Mouse (Mus musculus) midbrain, embryonic 11.5 days (tissue): ENCODE results near the gene Gpr182. TPM values are rescaled to one million over a fixed set of nuclear protein-coding genes. Genes with fewer than 3 reads are reported as not detected.
A peak's percentile ranks its signal among the peaks of the same experiment; 100 is the strongest.

Experiments
- ATAC-seq: fragments of 200-750 bp; cut with Nextera tagmentation; 2 replicates; pipeline ENCODE4 v1.8.0; 2017; ENCODE audit warnings: moderate TSS enrichment, moderate library complexity; ENCODE audit not compliant: low FRiP score
- DNase-seq: peaks from one replicate; pipeline ENCODE4 v3.0.0; 2015; ENCODE audit warnings: low spot score; ENCODE audit errors: missing footprints
- H3K27ac ChIP-seq: fragments of 300-500 bp; sonication (generic); 2 replicates; pipeline ENCODE4 v1.5.1; 2014; ENCODE audit warnings: low read depth, low read length
- H3K27me3 ChIP-seq: fragments of 300-500 bp; sonication (generic); 2 replicates; pipeline ENCODE4 v1.6.1; 2014; ENCODE audit warnings: mild to moderate bottlenecking, low read length, moderate library complexity, mixed read lengths; ENCODE audit not compliant: control insufficient read depth, insufficient read depth
- H3K36me3 ChIP-seq: fragments of 300-500 bp; sonication (generic); 2 replicates; pipeline ENCODE4 v1.6.1; 2014; ENCODE audit warnings: mild to moderate bottlenecking, low read length, moderate library complexity, mixed read lengths; ENCODE audit not compliant: control insufficient read depth, insufficient read depth
- H3K4me1 ChIP-seq: fragments of 300-500 bp; sonication (generic); 2 replicates; pipeline ENCODE4 v1.6.1; 2014; ENCODE audit warnings: low read length; ENCODE audit not compliant: control insufficient read depth, insufficient read depth
- H3K4me2 ChIP-seq: fragments of 300-500 bp; sonication (generic); 2 replicates; pipeline ENCODE4 v1.6.1; 2014; ENCODE audit warnings: mild to moderate bottlenecking, moderate library complexity
- H3K4me3 ChIP-seq: fragments of 300-500 bp; sonication (generic); 2 replicates; pipeline ENCODE4 v1.5.1; 2014; ENCODE audit warnings: low read depth, low read length
- H3K9ac ChIP-seq: fragments of 300-500 bp; sonication (generic); 2 replicates; pipeline ENCODE4 v1.6.1; 2014; ENCODE audit warnings: low read length
- H3K9me3 ChIP-seq: fragments of 300-500 bp; sonication (generic); 2 replicates; pipeline ENCODE4 v1.6.1; 2016; ENCODE audit warnings: low read length; ENCODE audit not compliant: control insufficient read depth
- WGBS: fragments of 180-500 bp; shearing (Covaris S2); extraction: QIAGEN DNeasy Blood & Tissue Kit; methylation state at CpG from one replicate; pipeline ENCODE4 v1.1.7; 2014; 5-methylcytosine and 5-hydroxymethylcytosine counted together
- polyA plus RNA-seq: library from polyadenylated mRNA; unstranded; fragments of >200 nt; fragmentation: Nextera tagmentation; extraction: Ambion mirVana; gene quantifications from 2 replicates; pipeline ENCODE4 v1.2.1, GENCODE M21; 2014

Gpr182 gene
- polyA plus RNA-seq, 1 experiment from 2014 or later = 0.30 TPM

DNA sequence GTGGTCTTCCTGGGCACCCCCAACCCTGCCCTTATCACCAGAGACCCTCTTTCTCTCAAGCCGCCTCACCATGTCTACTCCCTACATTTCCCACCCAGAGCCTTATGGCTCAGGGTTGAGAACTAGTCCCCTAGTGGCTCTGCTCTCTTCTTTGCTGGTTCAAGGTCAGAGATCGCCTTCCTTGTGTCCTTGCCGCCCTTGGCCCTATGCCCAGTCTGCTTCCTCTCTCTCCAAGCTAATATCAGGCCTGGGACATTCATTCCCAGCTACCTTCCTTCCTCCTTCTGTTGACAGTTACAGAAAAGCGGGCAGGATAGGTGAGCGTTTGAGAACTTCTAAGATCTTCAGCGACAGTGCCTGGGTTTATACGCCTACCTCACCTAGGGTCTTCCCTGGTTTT, 43.8 kb downstream of the Gpr182 start:
- Histone ChIP-seq H3K36me3 (no peaks in the 10 kb centered on the region), H3K4me3 (no peak overlapping the region), H3K4me2 (no peak overlapping the region), H3K27ac (no peak overlapping the region), H3K9me3 (no peaks in the 10 kb centered on the region), H3K27me3 (no peaks in the 10 kb centered on the region), H3K9ac (no peak overlapping the region), H3K4me1 (no peaks in the 10 kb centered on the region)
- 91% methylated on average over 7 of the region's 7 CpGs for WGBS
- peak; percentile 2 for DNase-seq
- ATAC-seq = no peak

DNA sequence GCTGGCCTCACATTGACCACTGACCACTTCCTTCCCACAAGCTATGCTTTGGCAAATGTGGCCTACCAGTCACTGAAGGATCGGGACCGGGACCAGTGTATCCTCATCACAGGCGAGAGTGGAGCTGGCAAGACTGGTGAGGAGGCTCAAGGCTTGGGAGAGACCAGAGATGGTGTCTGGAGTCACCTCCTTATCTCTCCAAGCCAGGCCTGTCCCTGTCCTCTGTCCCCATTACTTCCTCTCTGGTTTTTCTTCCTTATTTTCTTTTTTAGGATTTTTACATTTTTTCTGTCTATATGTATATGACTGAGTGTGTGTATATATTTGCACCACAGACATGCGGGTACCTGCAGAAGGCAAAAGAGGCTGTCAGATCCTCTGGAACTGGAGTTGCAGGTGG, 45.7 kb downstream of the Gpr182 start:
- WGBS = 86% methylated on average over 4 of the region's 4 CpGs
- no peak overlapping the region for H3K4me2 ChIP-seq
- no peak overlapping the region for H3K9ac ChIP-seq
- H3K27ac ChIP-seq = no peak overlapping the region
- H3K9me3 ChIP-seq = no peaks in the 10 kb centered on the region
- 0 out of 2 replicates have a peak, but pooled peaks cover 3% of the 10 kb centered on the region for H3K36me3 ChIP-seq
- no peaks in the 10 kb centered on the region for H3K27me3 ChIP-seq
- no peak overlapping the region for H3K4me3 ChIP-seq
- no peak for ATAC-seq
- DNase-seq = no peak
- H3K4me1 ChIP-seq = no peaks in the 10 kb centered on the region

DNA sequence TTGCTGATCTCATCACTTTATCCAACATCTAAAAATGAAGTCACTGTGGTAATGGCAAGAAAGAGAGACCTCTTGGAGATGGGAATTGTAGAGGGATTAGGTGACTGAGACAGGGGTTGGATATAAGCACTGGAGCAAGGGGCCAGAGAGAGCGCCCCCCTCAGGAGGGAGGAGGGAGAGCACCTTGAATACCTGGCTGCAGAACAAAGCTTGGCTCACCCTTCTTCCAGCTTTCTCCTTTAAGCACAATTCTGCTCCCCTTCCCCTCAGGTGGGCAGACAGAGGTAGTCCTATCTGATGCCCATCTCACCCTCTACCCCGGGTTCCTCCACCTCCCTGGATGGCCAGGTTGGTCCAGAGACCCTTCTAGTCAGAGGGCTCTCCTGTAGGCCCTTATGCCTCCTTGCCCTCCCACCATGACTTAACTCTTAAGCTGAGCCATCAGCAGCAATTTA, 46.7 kb downstream of the Gpr182 start, which contains the start of gene Myo1a:
Myo1a (plus strand) TSS at position 405 of the 455 bp plus-strand sequence.
- DNase-seq (peak; percentile 75), ATAC-seq (no peak)
- no peak within 1 kb of the TSS for H3K4me2 ChIP-seq
- H3K36me3 ChIP-seq = 0 out of 2 replicates have a peak, but pooled peaks cover 3% of the 10 kb centered on the region
- no peaks in the 10 kb centered on the region for H3K9me3 ChIP-seq
- WGBS = 85% methylated on average over 1 of the region's 2 CpGs
- no peak within 1 kb of the TSS for H3K4me3 ChIP-seq
- H3K27me3 ChIP-seq = no peaks in the 10 kb centered on the region
- no peak within 1 kb of the TSS for H3K27ac ChIP-seq
- H3K9ac ChIP-seq = no peak within 1 kb of the TSS
- no peaks in the 10 kb centered on the region for H3K4me1 ChIP-seq

DNA sequence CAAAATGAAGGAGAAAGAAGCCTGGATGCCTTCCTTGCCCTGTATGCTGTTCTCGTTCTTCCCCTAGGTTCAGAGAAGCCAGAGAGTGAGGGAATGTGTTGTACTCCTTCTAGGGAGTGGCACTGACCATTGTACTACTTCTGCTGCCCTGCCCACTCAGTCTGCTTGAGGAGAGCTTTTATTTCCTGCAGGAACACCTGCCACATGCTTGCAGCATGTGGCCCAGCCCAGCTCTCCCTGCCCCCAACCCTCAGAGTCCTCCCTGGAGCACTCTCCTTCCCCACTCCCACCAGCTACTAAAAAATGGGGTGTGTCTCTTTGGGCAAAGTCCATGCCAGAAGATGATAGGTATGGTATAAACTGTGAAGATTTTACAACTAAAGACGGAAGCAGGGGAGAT, 47.2 kb downstream of the Gpr182 start:
- no peak for ATAC-seq
- Histone ChIP-seq H3K4me3 (no peak overlapping the region), H3K27me3 (no peaks in the 10 kb centered on the region), H3K9me3 (no peaks in the 10 kb centered on the region), H3K4me1 (no peaks in the 10 kb centered on the region), H3K36me3 (0 out of 2 replicates have a peak, but pooled peaks cover 3% of the 10 kb centered on the region), H3K9ac (no peak overlapping the region), H3K4me2 (no peak overlapping the region), H3K27ac (no peak overlapping the region)
- 70% methylated on average over 2 of the region's 2 CpGs for WGBS
- DNase-seq = peak; percentile 35

DNA sequence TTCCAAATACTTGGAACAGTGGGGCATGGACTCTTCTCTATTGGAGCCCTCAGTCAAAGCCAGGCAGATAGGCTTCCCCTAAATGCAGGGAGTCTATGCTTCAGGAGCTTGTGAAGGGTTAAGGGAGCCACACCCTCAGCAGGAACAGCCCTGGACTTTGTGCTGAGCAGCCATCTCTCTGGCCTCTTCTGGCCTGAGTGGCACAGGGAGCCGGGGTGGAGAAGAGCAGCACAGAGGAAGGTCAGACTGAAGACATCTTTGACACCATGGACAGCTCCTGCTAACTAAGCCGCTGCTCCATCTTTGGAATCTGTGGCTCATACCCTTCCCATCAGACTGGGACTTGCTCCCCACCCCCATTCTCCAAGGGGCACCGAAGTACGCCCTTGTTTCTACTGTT, 48.2 kb downstream of the Gpr182 start:
- WGBS = 37% methylated on average over 4 of the region's 4 CpGs
- no peak for ATAC-seq

GRCm38 (mm10) chr10:127698966-127699365, 52.6 kb downstream of the Gpr182 start:
- Histone ChIP-seq H3K36me3 (peaks cover 7% of the 10 kb centered on the region; the same call in 1 of the 2 replicates), H3K27ac (no peak overlapping the region), H3K9me3 (no peaks in the 10 kb centered on the region), H3K4me2 (no peak overlapping the region), H3K4me3 (no peak overlapping the region), H3K27me3 (no peaks in the 10 kb centered on the region), H3K4me1 (no peaks in the 10 kb centered on the region), H3K9ac (no peak overlapping the region)
- 92% methylated on average over 7 of the region's 7 CpGs for WGBS
- no peak for ATAC-seq
- DNase-seq = peak; percentile 28

More for the DNA sequence above, 48.2 kb downstream of the Gpr182 start:
- no peaks in the 10 kb centered on the region for H3K4me1 ChIP-seq
- H3K36me3 ChIP-seq = 0 out of 2 replicates have a peak, but pooled peaks cover 3% of the 10 kb centered on the region
- DNase-seq = peak; percentile 78
- no peaks in the 10 kb centered on the region for H3K27me3 ChIP-seq
- no peak overlapping the region for H3K27ac ChIP-seq
- H3K4me2 ChIP-seq = no peak overlapping the region
- H3K9me3 ChIP-seq = no peaks in the 10 kb centered on the region
- H3K9ac ChIP-seq = no peak overlapping the region
- no peak overlapping the region for H3K4me3 ChIP-seq

Other genes starting within 250 kb of the Gpr182 start
- 3.6 and 5.7 TPM in 2 replicates for gene Ndufa4l2, start 236.8 kb downstream of the Gpr182 start, polyA plus RNA-seq
- 68.8 and 74.8 TPM in 2 replicates for gene Shmt2, start 229.3 kb downstream of the Gpr182 start, polyA plus RNA-seq
- 19.5 and 23.6 TPM in 2 replicates for gene Nxph4, start 217.2 kb downstream of the Gpr182 start, polyA plus RNA-seq
- 52.2 and 58.8 TPM in 2 replicates for gene Lrp1, start 130.6 kb downstream of the Gpr182 start, polyA plus RNA-seq
- 5.7 and 6.9 TPM in 2 replicates for gene Stat6, start 108.7 kb downstream of the Gpr182 start, polyA plus RNA-seq
- 10.0 and 10.9 TPM in 2 replicates for gene Nemp1, start 84.8 kb downstream of the Gpr182 start, polyA plus RNA-seq
- gene Nab2, start 83.2 kb downstream of the Gpr182 start, polyA plus RNA-seq = 2.1 and 2.2 TPM in 2 replicates
- 0.41 and 0.46 TPM in 2 replicates for gene Myo1a, start 46.6 kb downstream of the Gpr182 start, polyA plus RNA-seq
- not detected in 2 replicates for gene Tac2, start 27.3 kb downstream of the Gpr182 start, polyA plus RNA-seq
- gene Zbtb39, start 12.2 kb downstream of the Gpr182 start, polyA plus RNA-seq = 7.5 and 7.6 TPM in 2 replicates
- not detected in 2 replicates for gene Rdh1, start 8.0 kb upstream of the Gpr182 start, polyA plus RNA-seq
- not detected in 2 replicates for gene Rdh16f1, start 8.1 kb upstream of the Gpr182 start, polyA plus RNA-seq
- 0.10 and 0.15 TPM in 2 replicates for gene Rdh9, start 24.7 kb upstream of the Gpr182 start, polyA plus RNA-seq
- not detected in 2 replicates for gene Rdh16, start 49.4 kb upstream of the Gpr182 start, polyA plus RNA-seq
- gene Rdh19, start 98.2 kb upstream of the Gpr182 start, polyA plus RNA-seq = not detected in 2 replicates
- not detected in 2 replicates for gene Rdh16f2, start 114.7 kb upstream of the Gpr182 start, polyA plus RNA-seq
- not detected in 2 replicates for gene Rdh7, start 137.1 kb upstream of the Gpr182 start, polyA plus RNA-seq
- gene Sdr9c7, start 146.8 kb upstream of the Gpr182 start, polyA plus RNA-seq = not detected in 2 replicates